ENCODE assay signal across 8 mouse cellular contexts in genomic region chr10:60277207-60278005, GRCm38 (mm10). TPM values are rescaled to one million over a fixed set of nuclear protein-coding genes. Genes with fewer than 3 reads are reported as not detected.
DNase-seq lines count a peak whose midpoint lies in the region; ATAC-seq lines count a peak whose summit lies in the region.

Psap (plus strand) TSS chr10:60277627.

- H3K4me1 ChIP-seq in forebrain, embryonic 11.5 days (replicated peaks; ENCODE audit: control insufficient read depth, insufficient read depth, low read length), result peaks cover 4% of the 10 kb centered on the region; the same call in 1 of the 2 replicates
- peaks cover 40% of the 10 kb centered on the region for H3K4me1 ChIP-seq in heart, embryonic 16.5 days (ENCODE audit: control insufficient read depth, insufficient read depth, low read length)
- H3K4me1 ChIP-seq in liver, embryonic 15.5 days (replicated peaks), result peaks cover 64% of the 10 kb centered on the region
- H3K4me1 ChIP-seq in neural tube, embryonic 12.5 days, result peaks cover 27% of the 10 kb centered on the region

- no peaks in the 10 kb centered on the region for H3K27me3 ChIP-seq in forebrain, embryonic 11.5 days (ENCODE audit: control insufficient read depth, insufficient read depth, low read length)
- H3K27me3 ChIP-seq in heart, embryonic 16.5 days (ENCODE audit: control insufficient read depth, insufficient read depth, low read length), result no peaks in the 10 kb centered on the region
- no peaks in the 10 kb centered on the region for H3K27me3 ChIP-seq in liver, embryonic 15.5 days
- no peaks in the 10 kb centered on the region for H3K27me3 ChIP-seq in neural tube, embryonic 12.5 days (replicated peaks)

- H3K9ac ChIP-seq in forebrain, embryonic 11.5 days (ENCODE audit: low read length), result peak within 1 kb of the TSS; percentile 89
- H3K9ac ChIP-seq in heart, embryonic 16.5 days (ENCODE audit: low read length), result peak within 1 kb of the TSS; percentile 87
- peak within 1 kb of the TSS; percentile 73 for H3K9ac ChIP-seq in liver, embryonic 15.5 days
- H3K9ac ChIP-seq in neural tube, embryonic 12.5 days, result peak within 1 kb of the TSS; percentile 88

- WGBS in forebrain, embryonic 11.5 days, result 3% methylated on average over 54 of the region's 54 CpGs
- WGBS in heart, embryonic 16.5 days, result 2% methylated on average over 54 of the region's 54 CpGs
- 2% methylated on average over 54 of the region's 54 CpGs for WGBS in liver, embryonic 15.5 days (ENCODE audit: insufficient replicate concordance)
- WGBS in neural tube, embryonic 12.5 days, result 2% methylated on average over 54 of the region's 54 CpGs

- DNase-seq in CD8-positive naive resting alpha-beta T cell, adult 2 months (ENCODE audit: low read depth in 2 of 2, low spot score in 2 of 2), result peak; percentile 86 to 93
- DNase-seq in c-Kit-positive CD71-negative TER-119-negative erythroid progenitor cells, embryonic 14.5 days (ENCODE audit: low read depth), result peak; percentile 90
- DNase-seq in forebrain, embryonic 11.5 days (ENCODE audit: low spot score), result peak; percentile 94
- peak; percentile 93 to 95 for DNase-seq in kidney, postnatal 36 days
- DNase-seq in telencephalon, adult 2 months (ENCODE audit: low read depth, low spot score), result peak; percentile 91

- ATAC-seq in forebrain, embryonic 11.5 days (replicated peaks; ENCODE audit: low FRiP score), result peak; percentile 89
- ATAC-seq in heart, embryonic 16.5 days (replicated peaks; ENCODE audit: extremely low read depth, insufficient read depth, low FRiP score), result peak; percentile 89
- peak; percentile 93 for ATAC-seq in liver, embryonic 15.5 days (ENCODE audit: insufficient read depth)
- ATAC-seq in neural tube, embryonic 12.5 days (ENCODE audit: low FRiP score, low read depth), result peak; percentile 92

- H3K9me3 ChIP-seq in forebrain, embryonic 11.5 days (ENCODE audit: control insufficient read depth, low read length), result no peaks in the 10 kb centered on the region
- H3K9me3 ChIP-seq in heart, embryonic 16.5 days (replicated peaks; ENCODE audit: control insufficient read depth, low read length), result no peaks in the 10 kb centered on the region
- H3K9me3 ChIP-seq in liver, embryonic 15.5 days (replicated peaks), result no peaks in the 10 kb centered on the region
- H3K9me3 ChIP-seq in neural tube, embryonic 12.5 days, result no peaks in the 10 kb centered on the region

- peak within 1 kb of the TSS; percentile 38; the same call in 1 of the 2 replicates for H3K27ac ChIP-seq in forebrain, embryonic 11.5 days (ENCODE audit: low read depth, low read length)
- peak within 1 kb of the TSS; percentile 84 for H3K27ac ChIP-seq in heart, embryonic 16.5 days (ENCODE audit: low read length)
- H3K27ac ChIP-seq in liver, embryonic 15.5 days (replicated peaks), result peak within 1 kb of the TSS; percentile 82
- peak within 1 kb of the TSS; percentile 76 for H3K27ac ChIP-seq in neural tube, embryonic 12.5 days

- peak within 1 kb of the TSS; percentile 69 for H3K4me3 ChIP-seq in forebrain, embryonic 11.5 days (ENCODE audit: low read depth, low read length)
- peak within 1 kb of the TSS; percentile 65 for H3K4me3 ChIP-seq in heart, embryonic 16.5 days (ENCODE audit: low read length)
- H3K4me3 ChIP-seq in liver, embryonic 15.5 days (replicated peaks), result peak within 1 kb of the TSS; percentile 69
- peak within 1 kb of the TSS; percentile 82 for H3K4me3 ChIP-seq in neural tube, embryonic 12.5 days

- peak within 1 kb of the TSS; percentile 89 for H3K4me2 ChIP-seq in forebrain, embryonic 11.5 days (ENCODE audit: low read depth, low read length, severe bottlenecking)
- peak within 1 kb of the TSS; percentile 88 for H3K4me2 ChIP-seq in heart, embryonic 16.5 days (ENCODE audit: low read depth, low read length)
- H3K4me2 ChIP-seq in liver, embryonic 15.5 days, result peak within 1 kb of the TSS; percentile 74
- peak within 1 kb of the TSS; percentile 88 for H3K4me2 ChIP-seq in neural tube, embryonic 12.5 days (replicated peaks)

- no peaks in the 10 kb centered on the region for H3K36me3 ChIP-seq in forebrain, embryonic 11.5 days (ENCODE audit: control insufficient read depth, insufficient read depth, low read length)
- H3K36me3 ChIP-seq in heart, embryonic 16.5 days (ENCODE audit: control insufficient read depth, insufficient read depth), result peaks cover 2% of the 10 kb centered on the region; the same call in 1 of the 2 replicates
- H3K36me3 ChIP-seq in liver, embryonic 15.5 days (replicated peaks), result 0 out of 2 replicates have a peak, but pooled peaks cover 5% of the 10 kb centered on the region
- H3K36me3 ChIP-seq in neural tube, embryonic 12.5 days, result no peaks in the 10 kb centered on the region

RNA-seq across cellular contexts. Expression of gene Psap, which starts in this region (rescaled TPM):
- polyA plus RNA-seq in forebrain, embryonic 11.5 days (2014; fragmentation: Nextera tagmentation; extraction: Ambion mirVana), result 63.6 and 74.2 TPM in 2 replicates
- 130 and 143 TPM in 2 replicates for polyA plus RNA-seq in heart, embryonic 16.5 days (2015; fragmentation: Nextera tagmentation; extraction: Ambion mirVana)
- 73.5 and 76.0 TPM in 2 replicates for polyA plus RNA-seq in liver, embryonic 15.5 days (2015; fragmentation: Nextera tagmentation; extraction: Ambion mirVana)
- 101 and 109 TPM in 2 replicates for polyA plus RNA-seq in neural tube, embryonic 12.5 days (2016; fragmentation: Nextera tagmentation; extraction: Ambion mirVana)

Comparison
In these comparisons a context has a peak if more than half of its experiments do, and no peak if none do; other contexts are left out.
1. Peak in every context shown above with its lines: DNase-seq, ATAC-seq, H3K4me3 ChIP-seq and H3K27ac ChIP-seq.